Mouse (Mus musculus) liver, adult 2 months (tissue): Measurements from ENCODE around the gene Dscaml1. TPM values are rescaled to one million over a fixed set of nuclear protein-coding genes. Genes with fewer than 3 reads are reported as not detected.

Experiments used
- DNase-seq: peaks from one replicate; pipeline ENCODE4 v3.0.0-alpha.2; 2011; ENCODE audit warnings: low read depth, low spot score; ENCODE audit errors: extremely low read depth
- H3K27ac ChIP-seq: fragments of 200-500 bp; replicated peaks from 2 replicates; pipeline ENCODE4 v1.5.1; 2012; ENCODE audit warnings: low read depth, mild to moderate bottlenecking, control low read depth, inconsistent platforms, low read length; ENCODE audit not compliant: insufficient read depth
- H3K27me3 ChIP-seq: fragments of 200-500 bp; 2 replicates; pipeline ENCODE4 v1.6.1; 2012; ENCODE audit warnings: mild to moderate bottlenecking, moderate library complexity, low read length, inconsistent platforms; ENCODE audit not compliant: control insufficient read depth, insufficient read depth
- H3K36me3 ChIP-seq: fragments of 200-500 bp; 2 replicates; pipeline ENCODE4 v1.6.1; 2012; ENCODE audit warnings: low read length, inconsistent platforms; ENCODE audit not compliant: control insufficient read depth, insufficient read depth
- H3K4me1 ChIP-seq: fragments of 200-500 bp; 2 replicates; pipeline ENCODE4 v1.6.1; 2011; ENCODE audit warnings: low read length; ENCODE audit not compliant: control insufficient read depth, insufficient read depth
- H3K4me3 ChIP-seq: fragments of 200-500 bp; 2 replicates; pipeline ENCODE4 v1.5.1; 2011; ENCODE audit warnings: low read depth, mild to moderate bottlenecking, control low read depth, low read length, moderate library complexity; ENCODE audit not compliant: insufficient read depth
- H3K79me2 ChIP-seq: fragments of 200-500 bp; 2 replicates; pipeline ENCODE4 v1.6.1; 2012; ENCODE audit warnings: inconsistent platforms, mild to moderate bottlenecking, low read length, moderate library complexity; ENCODE audit not compliant: control insufficient read depth, insufficient read depth
- H3K9ac ChIP-seq: fragments of 200-500 bp; 2 replicates; pipeline ENCODE4 v1.6.1; 2012; ENCODE audit warnings: low read depth, mild to moderate bottlenecking, control low read depth, inconsistent platforms, low read length
- CTCF ChIP-seq: fragments of 200-500 bp; IDR thresholded peaks from 2 replicates; pipeline ENCODE4 v1.5.1; 2011; ENCODE audit warnings: low read depth, low read length, control low read depth
- POLR2A ChIP-seq: fragments of 200-500 bp; IDR thresholded peaks from 2 replicates; pipeline ENCODE4 v1.6.1; 2011; ENCODE audit warnings: low read length, control low read depth; ENCODE audit not compliant: insufficient read depth; ENCODE audit errors: extremely low read depth
- WGBS: fragments of 180-500 bp; shearing (Covaris S2); methylation state at CpG from one replicate; pipeline ENCODE4 v1.1.7; 2018; 5-methylcytosine and 5-hydroxymethylcytosine counted together
- polyA plus RNA-seq: library from polyadenylated mRNA; depleted of rRNA; stranded (reverse); fragments of >200 nt; gene quantifications from 2 replicates; pipeline ENCODE4 v1.2.3, GENCODE M21; 2012
- total RNA-seq: library from RNA; depleted of rRNA; stranded (reverse); fragments of >200 nt; gene quantifications from 2 replicates; pipeline ENCODE4 v1.2.3, GENCODE M21; 2014

Dscaml1 gene
- total and polyA plus RNA-seq, 2 experiments = 0.09 to 0.13 TPM

GRCm38 (mm10) chr9:45739702-45740583, 313.5 kb downstream of the Dscaml1 start:
- TF ChIP-seq CTCF = no peak
- TF ChIP-seq POLR2A = no peak

GRCm38 (mm10) chr9:45740584-45740980, 314.2 kb downstream of the Dscaml1 start:
- TF ChIP-seq POLR2A (no peak), CTCF (no peak)

More at GRCm38 (mm10) chr9:45739702-45740583, 313.5 kb downstream of the Dscaml1 start:
- WGBS = 58% methylated on average over 17 of the region's 17 CpGs
- Histone ChIP-seq H3K27me3 (no peaks in the 10 kb centered on the region), H3K36me3 (no peaks in the 10 kb centered on the region), H3K9ac (no peak overlapping the region), H3K4me1 (no peaks in the 10 kb centered on the region), H3K27ac (no peak overlapping the region), H3K4me3 (no peak overlapping the region), H3K79me2 (no peaks in the 10 kb centered on the region)
- no peak for DNase-seq

GRCm38 (mm10) chr9:45745451-45745850, 319.0 kb downstream of the Dscaml1 start:
- Histone ChIP-seq H3K36me3 (no peaks in the 10 kb centered on the region), H3K4me3 (no peak overlapping the region), H3K4me1 (no peaks in the 10 kb centered on the region), H3K27me3 (no peaks in the 10 kb centered on the region), H3K79me2 (no peaks in the 10 kb centered on the region), H3K9ac (no peak overlapping the region), H3K27ac (no peak overlapping the region)
- WGBS = 57% methylated on average over 7 of the region's 7 CpGs
- TF ChIP-seq POLR2A (no peak), CTCF (no peak)
- no peak for DNase-seq

More at GRCm38 (mm10) chr9:45740584-45740980, 314.2 kb downstream of the Dscaml1 start:
- Histone ChIP-seq H3K4me3 (no peak overlapping the region), H3K36me3 (no peaks in the 10 kb centered on the region), H3K27ac (no peak overlapping the region), H3K4me1 (no peaks in the 10 kb centered on the region), H3K9ac (no peak overlapping the region), H3K79me2 (no peaks in the 10 kb centered on the region), H3K27me3 (no peaks in the 10 kb centered on the region)
- WGBS = 61% methylated on average over 2 of the region's 2 CpGs
- no peak for DNase-seq

- Histone ChIP-seq H3K9ac (no peak overlapping the region), H3K79me2 (no peaks in the 10 kb centered on the region), H3K27ac (no peak overlapping the region), H3K27me3 (no peaks in the 10 kb centered on the region), H3K4me3 (no peak overlapping the region), H3K36me3 (no peaks in the 10 kb centered on the region), H3K4me1 (no peaks in the 10 kb centered on the region)
- 89% methylated on average over 4 of the region's 4 CpGs for WGBS
- no peak for DNase-seq
- TF ChIP-seq POLR2A = no peak
Observed at GRCm38 (mm10) chr9:45749917-45750316, 323.5 kb downstream of the Dscaml1 start.

- H3K4me1 ChIP-seq = no peaks in the 10 kb centered on the region
- TF ChIP-seq CTCF (peak; percentile 68), POLR2A (no peak)
- 38% methylated on average over 8 of the region's 8 CpGs for WGBS
- no peaks in the 10 kb centered on the region for H3K79me2 ChIP-seq
- no peak overlapping the region for H3K9ac ChIP-seq
- peak; percentile 19 for DNase-seq
- no peak overlapping the region for H3K4me3 ChIP-seq
- no peaks in the 10 kb centered on the region for H3K36me3 ChIP-seq
- no peaks in the 10 kb centered on the region for H3K27me3 ChIP-seq
- H3K27ac ChIP-seq = no peak overlapping the region
Observed at GRCm38 (mm10) chr9:45754452-45755091, 328.1 kb downstream of the Dscaml1 start.
